Mouse (Mus musculus) liver, adult 2 months (tissue): Measurements from ENCODE around the gene Lmbr1l. TPM values are rescaled to one million over a fixed set of nuclear protein-coding genes. Genes with fewer than 3 reads are reported as not detected.

Experiments
- DNase-seq: peaks from one replicate; pipeline ENCODE4 v3.0.0-alpha.2; 2011; ENCODE audit warnings: low read depth, low spot score; ENCODE audit errors: extremely low read depth
- H3K27ac ChIP-seq: fragments of 200-500 bp; replicated peaks from 2 replicates; pipeline ENCODE4 v1.5.1; 2012; ENCODE audit warnings: low read depth, mild to moderate bottlenecking, control low read depth, inconsistent platforms, low read length; ENCODE audit not compliant: insufficient read depth
- H3K27me3 ChIP-seq: fragments of 200-500 bp; 2 replicates; pipeline ENCODE4 v1.6.1; 2012; ENCODE audit warnings: mild to moderate bottlenecking, moderate library complexity, low read length, inconsistent platforms; ENCODE audit not compliant: control insufficient read depth, insufficient read depth
- H3K36me3 ChIP-seq: fragments of 200-500 bp; 2 replicates; pipeline ENCODE4 v1.6.1; 2012; ENCODE audit warnings: low read length, inconsistent platforms; ENCODE audit not compliant: control insufficient read depth, insufficient read depth
- H3K4me1 ChIP-seq: fragments of 200-500 bp; 2 replicates; pipeline ENCODE4 v1.6.1; 2011; ENCODE audit warnings: low read length; ENCODE audit not compliant: control insufficient read depth, insufficient read depth
- H3K4me3 ChIP-seq: fragments of 200-500 bp; 2 replicates; pipeline ENCODE4 v1.5.1; 2011; ENCODE audit warnings: low read depth, mild to moderate bottlenecking, control low read depth, low read length, moderate library complexity; ENCODE audit not compliant: insufficient read depth
- H3K79me2 ChIP-seq: fragments of 200-500 bp; 2 replicates; pipeline ENCODE4 v1.6.1; 2012; ENCODE audit warnings: inconsistent platforms, mild to moderate bottlenecking, low read length, moderate library complexity; ENCODE audit not compliant: control insufficient read depth, insufficient read depth
- H3K9ac ChIP-seq: fragments of 200-500 bp; 2 replicates; pipeline ENCODE4 v1.6.1; 2012; ENCODE audit warnings: low read depth, mild to moderate bottlenecking, control low read depth, inconsistent platforms, low read length
- CTCF ChIP-seq: fragments of 200-500 bp; IDR thresholded peaks from 2 replicates; pipeline ENCODE4 v1.5.1; 2011; ENCODE audit warnings: low read depth, low read length, control low read depth
- POLR2A ChIP-seq: fragments of 200-500 bp; IDR thresholded peaks from 2 replicates; pipeline ENCODE4 v1.6.1; 2011; ENCODE audit warnings: low read length, control low read depth; ENCODE audit not compliant: insufficient read depth; ENCODE audit errors: extremely low read depth
- WGBS: fragments of 180-500 bp; shearing (Covaris S2); methylation state at CpG from one replicate; pipeline ENCODE4 v1.1.7; 2018; 5-methylcytosine and 5-hydroxymethylcytosine counted together
- polyA plus RNA-seq: library from polyadenylated mRNA; depleted of rRNA; stranded (reverse); fragments of >200 nt; gene quantifications from 2 replicates; pipeline ENCODE4 v1.2.3, GENCODE M21; 2012
- total RNA-seq: library from RNA; depleted of rRNA; stranded (reverse); fragments of >200 nt; gene quantifications from 2 replicates; pipeline ENCODE4 v1.2.3, GENCODE M21; 2014

Lmbr1l gene
- total and polyA plus RNA-seq, 2 experiments, result 24.3 to 32.4 TPM

DNA sequence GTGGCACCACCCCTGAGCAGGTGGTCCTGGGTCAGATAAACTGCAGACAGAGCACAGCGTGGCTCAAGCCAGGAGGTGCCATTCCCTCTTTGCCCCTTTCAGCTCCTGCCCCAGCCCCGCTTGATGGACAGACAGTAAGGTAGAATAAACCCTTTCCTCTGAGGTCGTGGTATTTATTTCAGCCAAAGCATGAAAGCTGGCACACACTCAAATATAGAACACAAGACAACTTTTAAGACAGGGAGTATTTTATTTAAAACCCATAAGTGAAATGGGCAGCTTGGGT, 31.5 kb upstream of the Lmbr1l start:
- H3K27ac ChIP-seq, result no peak overlapping the region
- H3K36me3 ChIP-seq, result no peaks in the 10 kb centered on the region
- H3K4me3 ChIP-seq, result no peak overlapping the region
- no peak for DNase-seq
- TF ChIP-seq POLR2A (no peak), CTCF (no peak)
- H3K79me2 ChIP-seq, result no peaks in the 10 kb centered on the region
- H3K27me3 ChIP-seq, result no peaks in the 10 kb centered on the region
- H3K9ac ChIP-seq, result no peak overlapping the region
- WGBS, result 80% methylated on average over 3 of the region's 3 CpGs
- no peaks in the 10 kb centered on the region; the same call in 1 of the 2 replicates for H3K4me1 ChIP-seq

DNA sequence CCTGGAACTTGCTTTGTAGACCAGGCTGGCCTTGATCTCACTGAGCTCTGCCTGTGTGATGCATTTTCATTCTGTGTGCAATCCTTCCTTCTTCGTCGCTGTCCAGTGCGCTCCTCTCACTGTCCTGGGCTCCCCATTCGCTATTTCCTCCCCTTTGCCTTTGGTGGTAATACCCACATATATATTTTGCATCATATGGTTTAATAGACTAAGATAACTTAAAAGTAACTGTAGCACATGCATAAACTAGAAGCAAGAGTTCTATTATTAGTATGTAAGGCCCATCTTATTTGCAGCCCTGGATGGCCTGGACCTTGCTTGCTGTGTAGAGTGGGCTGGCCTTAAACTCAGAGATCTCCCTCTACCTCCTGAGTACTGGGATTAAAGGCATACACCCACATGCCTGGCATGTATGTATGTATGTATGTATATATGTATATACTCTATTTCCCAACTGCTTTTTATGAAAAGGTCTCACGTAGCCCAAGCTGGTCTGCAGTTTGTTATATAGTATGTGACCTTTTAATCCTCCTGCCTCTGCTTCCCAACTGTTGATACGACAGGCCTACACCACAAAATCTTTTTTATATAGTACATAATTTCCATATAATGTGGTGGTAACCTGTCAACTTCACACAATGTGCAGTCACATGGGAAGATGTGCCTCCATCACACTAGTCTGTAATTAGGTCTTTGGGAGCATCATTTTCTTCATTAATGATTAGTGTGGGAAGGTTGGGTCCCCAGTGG, 31.0 kb upstream of the Lmbr1l start:
- Histone ChIP-seq H3K27ac (no peak overlapping the region), H3K4me1 (no peaks in the 10 kb centered on the region; the same call in 1 of the 2 replicates), H3K9ac (no peak overlapping the region), H3K36me3 (no peaks in the 10 kb centered on the region), H3K4me3 (no peak overlapping the region), H3K79me2 (no peaks in the 10 kb centered on the region), H3K27me3 (no peaks in the 10 kb centered on the region)
- no peak for TF ChIP-seq POLR2A
- TF ChIP-seq CTCF, result no peak
- no peak for DNase-seq
- 85% methylated on average over 6 of the region's 6 CpGs for WGBS

DNA sequence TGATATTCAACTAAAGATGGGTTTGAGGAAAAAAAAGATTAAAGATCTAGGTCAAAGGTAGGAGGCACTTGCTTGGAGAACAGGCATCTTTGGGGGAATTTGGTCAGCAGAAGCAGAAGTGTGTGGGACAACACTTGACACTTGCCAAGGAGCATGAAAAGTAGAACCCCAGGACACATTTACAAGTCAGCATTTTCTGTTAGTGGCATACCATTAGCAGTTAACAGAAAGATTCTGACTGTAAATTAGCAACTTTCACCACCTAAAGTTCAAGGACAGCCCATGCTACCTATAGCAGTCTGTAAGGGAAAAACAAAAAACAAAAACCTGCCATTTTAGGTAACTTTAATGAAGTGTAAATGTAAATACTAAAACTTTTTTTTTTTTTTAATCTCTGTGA, 30.4 kb upstream of the Lmbr1l start:
- Histone ChIP-seq H3K27me3 (no peaks in the 10 kb centered on the region), H3K27ac (no peak overlapping the region), H3K9ac (no peak overlapping the region), H3K79me2 (no peaks in the 10 kb centered on the region), H3K4me3 (no peak overlapping the region), H3K36me3 (no peaks in the 10 kb centered on the region), H3K4me1 (no peaks in the 10 kb centered on the region; the same call in 1 of the 2 replicates)
- no peak for DNase-seq
- TF ChIP-seq POLR2A, result no peak
- no peak for TF ChIP-seq CTCF

DNA sequence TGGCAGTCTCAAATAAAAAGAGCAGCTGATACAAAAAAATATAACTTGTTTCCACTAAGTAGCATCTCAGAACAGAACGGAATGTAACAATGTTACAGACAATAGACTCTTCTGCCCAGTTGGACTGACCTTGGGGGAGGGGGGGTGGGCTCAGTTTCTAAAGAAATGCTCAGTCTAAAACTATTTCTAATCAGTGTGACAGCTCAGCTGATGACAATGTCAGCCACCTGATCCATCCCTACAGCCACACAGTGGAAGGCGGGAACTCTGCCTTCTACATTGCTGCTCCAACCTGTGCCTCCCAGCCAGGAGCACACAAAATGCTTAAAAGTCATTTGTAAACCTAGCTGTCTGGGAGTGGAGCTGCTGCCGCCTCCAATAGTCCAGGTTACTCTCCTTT, 29.9 kb upstream of the Lmbr1l start:
- H3K9ac ChIP-seq, result no peak overlapping the region
- 81% methylated on average over 3 of the region's 3 CpGs for WGBS

DNA sequence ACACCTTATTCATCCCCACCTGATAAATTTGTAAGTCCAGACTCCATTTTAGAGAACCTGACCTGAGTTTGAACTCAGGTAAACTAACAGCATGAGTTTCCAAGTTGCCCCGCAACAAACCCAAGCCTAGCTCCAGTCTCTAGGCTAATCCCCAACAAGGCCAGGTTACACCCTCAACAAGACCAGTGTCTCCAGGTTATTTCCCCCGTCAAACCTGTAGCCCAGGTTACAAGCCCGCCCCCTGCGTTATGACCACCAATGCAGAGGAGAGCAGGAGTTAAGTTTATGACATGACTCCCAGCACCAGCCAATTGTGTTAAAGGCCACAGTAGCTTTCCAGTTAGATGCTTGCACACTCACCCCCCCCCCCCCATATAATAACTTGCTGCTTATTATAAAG, 25.1 kb upstream of the Lmbr1l start:
- H3K36me3 ChIP-seq, result no peaks in the 10 kb centered on the region
- no peak for DNase-seq
- no peaks in the 10 kb centered on the region for H3K79me2 ChIP-seq
- TF ChIP-seq POLR2A (no peak), CTCF (no peak)
- no peak overlapping the region for H3K9ac ChIP-seq
- H3K27me3 ChIP-seq, result no peaks in the 10 kb centered on the region
- no peak overlapping the region for H3K27ac ChIP-seq
- H3K4me1 ChIP-seq, result no peaks in the 10 kb centered on the region
- no peak overlapping the region for H3K4me3 ChIP-seq
- 89% methylated on average over 4 of the region's 4 CpGs for WGBS

More for the DNA sequence above, 29.9 kb upstream of the Lmbr1l start:
- H3K4me1 ChIP-seq, result no peaks in the 10 kb centered on the region
- TF ChIP-seq CTCF (no peak), POLR2A (no peak)
- H3K4me3 ChIP-seq, result no peak overlapping the region
- H3K36me3 ChIP-seq, result no peaks in the 10 kb centered on the region
- H3K27me3 ChIP-seq, result no peaks in the 10 kb centered on the region
- no peak for DNase-seq
- no peaks in the 10 kb centered on the region for H3K79me2 ChIP-seq
- no peak overlapping the region for H3K27ac ChIP-seq

DNA sequence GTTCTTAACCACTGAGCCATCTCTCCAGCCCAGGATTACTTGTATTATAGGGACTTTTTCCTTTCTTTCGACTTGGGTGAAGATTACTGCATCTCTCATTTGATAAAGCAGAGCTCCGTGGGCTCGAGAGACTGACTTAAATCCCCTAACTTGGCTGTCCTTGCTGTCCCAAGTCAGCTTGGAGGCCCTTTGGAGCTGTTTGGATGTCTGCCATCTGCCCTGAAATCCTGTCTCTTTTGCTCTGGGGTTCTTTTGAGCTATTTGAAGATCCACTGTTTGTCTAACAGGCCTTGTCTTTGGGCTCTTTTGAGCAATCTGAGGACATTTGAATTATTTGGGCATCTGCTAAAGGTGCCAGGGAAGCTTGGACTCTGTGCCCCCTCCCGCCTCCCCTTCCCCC, 24.1 kb upstream of the Lmbr1l start:
- H3K36me3 ChIP-seq, result no peaks in the 10 kb centered on the region
- 80% methylated on average over 4 of the region's 4 CpGs for WGBS

More for the DNA sequence above, 24.1 kb upstream of the Lmbr1l start:
- Histone ChIP-seq H3K4me3 (no peak overlapping the region), H3K4me1 (no peaks in the 10 kb centered on the region), H3K79me2 (no peaks in the 10 kb centered on the region), H3K27me3 (no peaks in the 10 kb centered on the region), H3K27ac (no peak overlapping the region), H3K9ac (no peak overlapping the region)
- no peak for DNase-seq
- no peak for TF ChIP-seq POLR2A
- TF ChIP-seq CTCF, result no peak
